Mouse (Mus musculus): Measurements from ENCODE around the gene Shisa3. TPM values are rescaled to one million over a fixed set of nuclear protein-coding genes. Genes with fewer than 3 reads are reported as not detected.
A peak's percentile ranks its signal among the peaks of the same experiment; 100 is the strongest.

The Shisa3 gene
- total and polyA plus RNA-seq, 2 experiments = under 0.01 to 0.20 TPM

GRCm38 (mm10) chr5:67606916-67607803 is 522 bp upstream of the Shisa3 start:
- H3K27me3 ChIP-seq (ENCODE audit: control insufficient read depth, insufficient read depth, low read length) = peaks cover 24% of the 10 kb centered on the region
- no peaks in the 10 kb centered on the region for H3K79me2 ChIP-seq (ENCODE audit: control insufficient read depth, insufficient read depth, low read length)
- no peak overlapping the region; the same call in 1 of the 2 replicates for H3K9ac ChIP-seq (ENCODE audit: low read depth, low read length)
- H3K4me3 ChIP-seq (ENCODE audit: insufficient read depth, low read depth, low read length) = peak overlapping the region; percentile 61; the same call in 1 of the 2 replicates
- H3K27ac ChIP-seq (replicated peaks; ENCODE audit: insufficient read depth, low read depth, low read length) = no peak overlapping the region
- WGBS = 4% methylated on average over 66 of the region's 66 CpGs
- H3K36me3 ChIP-seq (ENCODE audit: control insufficient read depth, insufficient read depth, low read length) = no peaks in the 10 kb centered on the region
- TF ChIP-seq CTCF (IDR thresholded peaks at IDR 0.05; ENCODE audit: low read depth, low read length) (no peak), POLR2A (IDR thresholded peaks at IDR 0.05; ENCODE audit: extremely low read depth, insufficient read depth, low read length) (no peak)
- no peaks in the 10 kb centered on the region; the same call in 1 of the 2 replicates for H3K4me1 ChIP-seq (ENCODE audit: control insufficient read depth, insufficient read depth, low read length)
- DNase-seq (ENCODE audit: extremely low read depth, low read depth, low spot score) = no peak

- peak overlapping the region; percentile 2; the same call in 1 of the 2 replicates for H3K9ac ChIP-seq (ENCODE audit: low read depth, low read length)
- peak overlapping the region; percentile 61; the same call in 1 of the 2 replicates for H3K4me3 ChIP-seq (ENCODE audit: insufficient read depth, low read depth, low read length)
- no peaks in the 10 kb centered on the region for H3K36me3 ChIP-seq (ENCODE audit: control insufficient read depth, insufficient read depth, low read length)
- H3K4me1 ChIP-seq (ENCODE audit: control insufficient read depth, insufficient read depth, low read length) = no peaks in the 10 kb centered on the region; the same call in 1 of the 2 replicates
- no peak for DNase-seq (ENCODE audit: extremely low read depth, low read depth, low spot score)
- no peak for TF ChIP-seq POLR2A (IDR thresholded peaks at IDR 0.05; ENCODE audit: extremely low read depth, insufficient read depth, low read length)
- TF ChIP-seq CTCF (IDR thresholded peaks at IDR 0.05; ENCODE audit: low read depth, low read length) = no peak
- WGBS = 13% methylated on average over 31 of the region's 31 CpGs
- H3K27ac ChIP-seq (replicated peaks; ENCODE audit: insufficient read depth, low read depth, low read length) = no peak overlapping the region
- H3K79me2 ChIP-seq (ENCODE audit: control insufficient read depth, insufficient read depth, low read length) = no peaks in the 10 kb centered on the region
- H3K27me3 ChIP-seq (ENCODE audit: control insufficient read depth, insufficient read depth, low read length) = peaks cover 24% of the 10 kb centered on the region
These were observed 1.2 kb downstream of the Shisa3 start for GRCm38 (mm10) chr5:67608674-67609519.

GRCm38 (mm10) chr5:67609520-67609837 is 1.8 kb downstream of the Shisa3 start:
- H3K79me2 ChIP-seq (ENCODE audit: control insufficient read depth, insufficient read depth, low read length) = no peaks in the 10 kb centered on the region
- no peak overlapping the region for H3K9ac ChIP-seq (ENCODE audit: low read depth, low read length)
- TF ChIP-seq CTCF (IDR thresholded peaks at IDR 0.05; ENCODE audit: low read depth, low read length) (no peak), POLR2A (IDR thresholded peaks at IDR 0.05; ENCODE audit: extremely low read depth, insufficient read depth, low read length) (no peak)
- H3K4me3 ChIP-seq (ENCODE audit: insufficient read depth, low read depth, low read length) = no peak overlapping the region
- no peaks in the 10 kb centered on the region; the same call in 1 of the 2 replicates for H3K4me1 ChIP-seq (ENCODE audit: control insufficient read depth, insufficient read depth, low read length)
- H3K27ac ChIP-seq (replicated peaks; ENCODE audit: insufficient read depth, low read depth, low read length) = no peak overlapping the region
- no peak for DNase-seq (ENCODE audit: extremely low read depth, low read depth, low spot score)
- H3K27me3 ChIP-seq (ENCODE audit: control insufficient read depth, insufficient read depth, low read length) = peaks cover 24% of the 10 kb centered on the region
- no peaks in the 10 kb centered on the region for H3K36me3 ChIP-seq (ENCODE audit: control insufficient read depth, insufficient read depth, low read length)
- 30% methylated on average over 2 of the region's 2 CpGs for WGBS

- H3K27me3 ChIP-seq (ENCODE audit: control insufficient read depth, insufficient read depth, low read length) = no peaks in the 10 kb centered on the region
- no peak overlapping the region for H3K9ac ChIP-seq (ENCODE audit: low read depth, low read length)
- H3K4me3 ChIP-seq (ENCODE audit: insufficient read depth, low read depth, low read length) = no peak overlapping the region
- peaks cover 2% of the 10 kb centered on the region for H3K36me3 ChIP-seq (ENCODE audit: control insufficient read depth, insufficient read depth, low read length)
- no peaks in the 10 kb centered on the region for H3K79me2 ChIP-seq (ENCODE audit: control insufficient read depth, insufficient read depth, low read length)
- no peak for TF ChIP-seq CTCF (IDR thresholded peaks at IDR 0.05; ENCODE audit: low read depth, low read length)
- no peak for TF ChIP-seq POLR2A (IDR thresholded peaks at IDR 0.05; ENCODE audit: extremely low read depth, insufficient read depth, low read length)
- H3K4me1 ChIP-seq (ENCODE audit: control insufficient read depth, insufficient read depth, low read length) = no peaks in the 10 kb centered on the region
- no peak for DNase-seq (ENCODE audit: extremely low read depth, low read depth, low spot score)
- no peak overlapping the region for H3K27ac ChIP-seq (replicated peaks; ENCODE audit: insufficient read depth, low read depth, low read length)
- WGBS = 85% methylated on average over 12 of the region's 12 CpGs
These were observed 13.5 kb downstream of the Shisa3 start for GRCm38 (mm10) chr5:67621230-67621629.

- no peaks in the 10 kb centered on the region for H3K4me1 ChIP-seq (ENCODE audit: control insufficient read depth, insufficient read depth, low read length)
- H3K79me2 ChIP-seq (ENCODE audit: control insufficient read depth, insufficient read depth, low read length) = no peaks in the 10 kb centered on the region
- H3K36me3 ChIP-seq (ENCODE audit: control insufficient read depth, insufficient read depth, low read length) = no peaks in the 10 kb centered on the region
- WGBS = 64% methylated on average over 9 of the region's 9 CpGs
- H3K27ac ChIP-seq (replicated peaks; ENCODE audit: insufficient read depth, low read depth, low read length) = no peak overlapping the region
- DNase-seq (ENCODE audit: extremely low read depth, low read depth, low spot score) = no peak
- no peak overlapping the region for H3K4me3 ChIP-seq (ENCODE audit: insufficient read depth, low read depth, low read length)
- TF ChIP-seq POLR2A (IDR thresholded peaks at IDR 0.05; ENCODE audit: extremely low read depth, insufficient read depth, low read length) = no peak
- TF ChIP-seq CTCF (IDR thresholded peaks at IDR 0.05; ENCODE audit: low read depth, low read length) = no peak
- H3K27me3 ChIP-seq (ENCODE audit: control insufficient read depth, insufficient read depth, low read length) = no peaks in the 10 kb centered on the region
- H3K9ac ChIP-seq (ENCODE audit: low read depth, low read length) = no peak overlapping the region
These were observed 20.7 kb downstream of the Shisa3 start for GRCm38 (mm10) chr5:67628180-67628940.
